Mouse (Mus musculus) kidney, postnatal 36 days (tissue): Measurements from ENCODE around the gene Borcs8.

Experiments used
- DNase-seq, 2 experiments: peaks; one replicate each; pipeline ENCODE4 v3.0.0; 2021 to 2022; ENCODE audit warnings: mixed read lengths in 2 of 2

Gene Borcs8

GRCm38 (mm10) chr8:70181212-70181902, 42.1 kb downstream of the Borcs8 start:
- peak in 1 of 2 experiments; percentile 15 for DNase-seq

DNA sequence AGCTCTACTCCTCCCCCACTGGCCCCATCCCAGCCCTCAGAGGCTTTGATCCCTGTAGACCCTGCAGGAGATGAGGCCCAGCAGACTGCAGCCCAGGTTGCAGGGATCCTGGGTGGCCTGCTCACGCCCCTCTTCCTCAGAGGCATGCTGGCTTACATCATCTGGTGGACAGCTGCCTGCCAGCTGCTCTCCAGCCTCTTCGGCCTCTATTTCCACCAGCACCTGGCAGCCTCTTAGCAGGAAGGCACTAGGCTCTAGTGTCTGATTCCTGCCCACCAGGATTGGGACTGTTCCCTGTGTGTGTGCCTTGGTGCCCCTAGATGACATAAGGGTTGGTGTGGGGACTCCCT, 42.6 kb downstream of the Borcs8 start:
- peak in 1 of 2 experiments; percentile 15 for DNase-seq

DNA sequence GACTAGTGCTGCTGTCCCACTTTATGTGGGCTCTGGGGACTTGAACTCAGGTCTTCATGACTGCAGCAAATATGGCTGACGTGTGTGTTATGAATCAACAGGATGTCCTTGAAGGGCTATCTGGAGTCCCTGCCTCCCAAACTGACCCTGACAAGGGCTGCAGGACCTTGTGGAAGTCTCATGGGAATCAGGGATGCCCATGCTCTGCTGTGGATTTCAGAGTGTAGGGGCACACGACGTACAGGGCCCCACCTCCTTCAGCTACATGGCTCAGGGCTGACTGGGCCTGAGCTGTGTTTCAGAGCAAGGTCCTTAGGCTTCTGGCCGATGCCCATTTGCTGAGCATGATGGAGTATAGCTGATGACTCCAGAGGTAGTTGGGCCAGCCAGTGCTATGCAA, 43.9 kb downstream of the Borcs8 start:
- no peak for DNase-seq

DNA sequence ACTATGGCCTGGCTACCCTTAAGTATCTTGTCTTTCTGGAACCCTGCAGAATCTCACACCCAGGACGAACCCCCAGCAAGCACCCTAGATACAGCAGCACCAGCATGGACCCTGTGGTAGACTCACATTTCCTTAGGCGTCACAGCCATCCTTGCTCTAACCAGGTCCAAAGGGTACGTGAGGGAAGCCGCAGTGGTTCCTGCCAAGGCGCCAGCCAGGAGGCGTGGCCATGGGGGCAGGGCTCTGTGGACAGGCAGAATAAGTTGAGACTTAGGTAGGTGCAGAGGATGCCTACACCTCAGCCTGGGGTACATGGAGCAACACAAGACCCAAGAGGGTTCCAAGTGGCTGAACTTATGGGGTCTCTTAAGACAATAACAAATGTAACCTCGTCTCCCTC, 49.4 kb downstream of the Borcs8 start:
- peak; percentile 93 to 94 for DNase-seq

DNA sequence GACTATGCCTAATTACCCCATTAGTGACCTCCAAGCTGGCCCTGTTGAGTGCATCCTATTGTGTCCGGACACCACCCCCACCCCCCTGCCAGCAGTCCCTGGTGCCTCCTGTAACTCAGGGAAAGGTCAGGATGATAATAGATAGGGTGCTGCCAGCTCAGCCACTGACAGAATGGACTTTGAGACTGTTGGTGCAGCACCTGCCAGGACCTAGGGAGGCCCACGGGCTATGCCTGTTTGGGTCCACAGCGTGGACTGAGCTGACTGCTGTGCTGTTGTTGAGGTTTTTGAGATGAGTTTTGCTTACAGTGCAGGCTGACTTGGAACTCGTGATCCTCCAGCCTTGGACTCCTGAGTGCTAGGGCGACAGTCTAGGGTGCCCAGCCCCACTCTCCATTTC, 53.9 kb downstream of the Borcs8 start:
- peak; percentile 76 to 89 for DNase-seq

DNA sequence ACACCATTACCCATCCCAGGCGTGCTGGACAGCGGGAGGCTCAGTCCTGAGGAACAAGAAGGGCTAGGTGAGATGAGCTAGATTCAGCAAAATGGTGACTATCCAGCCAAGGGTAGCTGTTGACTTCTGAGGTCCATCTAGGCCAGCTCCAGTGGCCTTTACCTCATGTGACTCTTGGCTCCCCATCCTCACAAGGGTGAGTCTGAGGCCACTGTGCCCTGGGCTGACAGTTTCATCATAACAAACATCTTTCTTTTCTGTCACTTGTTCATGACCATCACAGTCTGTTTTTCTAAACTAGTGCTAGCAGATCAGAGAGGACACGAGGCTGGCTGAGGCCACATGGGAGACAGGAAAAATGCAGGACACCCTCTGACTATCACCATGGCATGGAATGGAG, 54.9 kb downstream of the Borcs8 start:
- DNase-seq = peak in 1 of 2 experiments; percentile 42

- DNase-seq = no peak
Measured at GRCm38 (mm10) chr8:70195762-70196161, 56.5 kb downstream of the Borcs8 start.
